Mouse (Mus musculus) cerebellum, postnatal 25 days (tissue): ENCODE results near the gene Smc4.
"Not testable (repeated sequence)": the region's sequence is repeated elsewhere in the genome, so short reads cannot be mapped to it uniquely, and the experiment has no call there.

Source experiments
- DNase-seq, 2 experiments: peaks; one replicate each; pipeline ENCODE4 v3.0.0; 2021; ENCODE audit warnings: mixed read lengths in 2 of 2

Smc4 gene

DNA sequence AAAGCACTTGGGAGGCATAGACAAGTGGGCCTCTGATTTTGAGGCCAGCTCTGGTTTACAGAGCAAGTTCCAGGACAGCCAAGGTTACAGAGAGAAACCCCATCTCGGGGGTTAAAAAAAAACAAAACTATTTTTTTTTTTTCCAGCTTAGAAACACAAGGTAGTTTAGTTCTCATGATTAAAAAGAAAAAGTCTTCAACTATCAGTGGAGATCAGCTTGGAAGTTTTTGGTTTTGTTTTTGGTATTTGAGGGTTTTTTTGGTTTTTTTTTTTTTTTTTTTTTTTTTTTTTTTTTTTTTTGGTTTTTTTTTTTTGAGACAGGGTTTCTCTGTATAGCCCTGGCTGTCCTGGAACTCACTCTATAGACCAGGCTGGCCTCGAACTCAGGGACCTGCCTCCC, 14.1 kb downstream of the Smc4 start:
- not testable (repeated sequence) for DNase-seq

DNA sequence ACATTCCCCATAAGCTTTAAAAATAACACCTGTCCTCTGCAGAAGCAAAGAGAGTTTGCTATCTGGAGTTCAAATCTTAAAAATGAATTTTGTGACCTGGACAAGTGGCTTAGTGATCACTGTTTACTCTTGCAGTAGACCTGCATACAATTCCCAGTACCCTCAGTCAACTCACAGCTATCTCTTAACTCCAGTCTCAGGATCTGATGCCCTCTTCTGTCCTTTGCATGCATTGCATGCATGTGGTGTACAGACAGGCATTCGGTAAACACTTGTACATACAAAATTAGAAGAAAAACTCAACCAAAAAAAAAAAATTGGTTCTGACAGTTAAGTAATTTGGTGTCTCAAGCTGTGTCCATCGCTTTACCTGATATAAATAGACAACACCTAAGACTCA, 15.7 kb downstream of the Smc4 start:
- DNase-seq: no peak

DNA sequence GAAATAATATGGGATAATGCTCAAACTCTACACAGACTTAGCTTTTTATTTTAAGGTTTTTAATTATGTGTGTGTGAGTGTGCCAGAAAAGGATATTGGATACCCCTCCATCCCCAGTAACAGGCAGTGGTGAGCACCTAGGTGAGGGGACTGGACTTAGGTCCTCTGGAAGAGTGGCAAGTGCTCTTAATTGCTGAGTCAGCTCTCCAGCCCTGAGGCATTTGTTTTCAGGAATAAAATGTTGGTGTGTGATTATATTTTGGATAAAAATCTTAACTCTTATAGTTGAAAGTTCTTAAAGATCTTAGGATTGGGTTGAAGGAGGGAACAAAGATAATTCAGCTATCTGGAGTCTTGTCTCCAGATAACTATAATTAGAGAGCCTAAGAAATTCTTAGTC, 16.2 kb downstream of the Smc4 start:
- DNase-seq: no peak

DNA sequence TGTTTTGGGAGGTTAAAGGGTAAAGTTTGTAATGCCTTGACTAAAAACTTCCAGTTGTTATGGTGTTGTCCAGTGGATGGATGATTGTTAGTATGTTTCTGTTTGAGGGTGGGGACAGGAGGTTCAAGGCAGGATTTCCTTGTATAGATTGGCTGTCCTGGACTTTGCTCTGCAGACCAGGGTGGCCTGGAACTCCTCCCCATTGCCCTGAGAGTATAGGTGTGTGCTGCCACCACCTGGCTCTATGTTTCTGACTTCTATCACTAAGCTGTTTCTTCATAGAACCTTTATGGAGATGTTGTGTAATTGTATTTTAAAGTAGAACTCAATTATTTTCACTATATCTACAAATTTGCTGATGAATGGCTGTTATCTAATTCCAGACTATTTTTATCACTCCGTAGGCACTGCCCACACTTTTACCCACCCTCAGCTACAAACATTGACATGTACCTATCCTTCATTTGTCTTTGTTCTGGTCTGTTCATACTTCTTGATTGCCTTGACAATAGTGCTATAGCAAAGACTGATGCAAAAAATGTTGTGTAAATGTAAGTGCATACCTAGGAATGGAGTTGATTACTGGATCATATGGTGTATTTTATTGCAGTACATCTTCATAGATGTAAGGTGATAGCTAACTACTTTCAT, 21.7 kb downstream of the Smc4 start:
- no peak for DNase-seq

DNA sequence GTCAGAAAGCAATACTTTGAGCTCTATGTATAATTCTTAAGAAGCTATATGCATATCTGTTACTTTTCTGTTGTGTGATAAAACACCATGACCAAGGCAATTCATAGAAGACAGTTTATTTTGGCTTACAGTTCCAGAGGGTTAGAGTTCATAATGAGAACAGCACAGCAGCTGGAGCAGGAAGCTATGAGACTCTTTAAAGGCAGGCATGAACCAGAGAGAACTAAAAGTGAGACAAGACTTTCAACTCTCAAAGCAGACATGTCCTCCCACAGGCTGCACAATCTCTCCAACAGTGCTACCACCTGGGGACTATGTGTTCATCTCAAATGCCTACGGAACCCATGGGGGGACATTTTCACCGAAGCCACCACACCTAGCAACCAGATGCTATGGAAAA, 35.6 kb downstream of the Smc4 start:
- DNase-seq: no peak

DNA sequence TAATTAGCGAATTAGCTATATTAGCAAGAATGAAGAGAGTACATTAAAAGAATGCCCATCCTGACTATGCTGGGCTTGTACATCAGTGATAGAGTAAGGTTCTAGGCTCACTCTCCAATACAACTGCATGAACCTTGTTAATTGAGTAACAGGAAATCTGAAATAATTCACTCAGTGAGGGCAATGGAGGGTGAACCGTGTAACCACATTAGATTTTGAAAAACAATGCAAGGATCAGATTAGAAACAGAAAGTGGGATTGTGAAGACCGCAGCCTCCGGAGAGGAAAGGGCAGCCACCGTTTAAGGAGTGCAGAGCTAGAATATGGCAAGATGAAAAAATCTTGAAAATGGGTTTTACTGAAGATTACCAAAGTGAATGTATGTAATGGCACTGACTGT, 36.8 kb downstream of the Smc4 start:
- no peak for DNase-seq

DNA sequence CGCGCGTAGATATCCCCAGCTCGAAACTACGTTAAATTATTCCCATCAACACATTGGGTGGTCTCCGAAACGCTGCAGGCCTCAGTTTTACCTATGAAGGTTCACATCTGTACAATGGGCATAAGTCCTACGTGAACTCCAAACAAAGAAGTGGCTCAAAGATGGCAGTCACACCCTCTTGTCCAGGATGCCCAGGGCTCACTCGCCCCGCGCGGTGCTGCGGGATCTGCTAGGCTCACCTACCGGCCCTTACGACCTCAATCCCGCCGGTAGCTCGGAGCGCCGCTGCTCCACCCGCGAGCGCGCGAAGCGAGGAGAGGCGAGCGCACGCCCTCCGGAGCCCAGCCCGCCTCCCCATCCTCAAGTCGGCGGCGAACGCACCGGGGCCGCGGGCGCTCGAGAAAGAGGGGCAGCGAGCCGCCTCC, 39.6 kb downstream of the Smc4 start:
- no peak for DNase-seq

DNA sequence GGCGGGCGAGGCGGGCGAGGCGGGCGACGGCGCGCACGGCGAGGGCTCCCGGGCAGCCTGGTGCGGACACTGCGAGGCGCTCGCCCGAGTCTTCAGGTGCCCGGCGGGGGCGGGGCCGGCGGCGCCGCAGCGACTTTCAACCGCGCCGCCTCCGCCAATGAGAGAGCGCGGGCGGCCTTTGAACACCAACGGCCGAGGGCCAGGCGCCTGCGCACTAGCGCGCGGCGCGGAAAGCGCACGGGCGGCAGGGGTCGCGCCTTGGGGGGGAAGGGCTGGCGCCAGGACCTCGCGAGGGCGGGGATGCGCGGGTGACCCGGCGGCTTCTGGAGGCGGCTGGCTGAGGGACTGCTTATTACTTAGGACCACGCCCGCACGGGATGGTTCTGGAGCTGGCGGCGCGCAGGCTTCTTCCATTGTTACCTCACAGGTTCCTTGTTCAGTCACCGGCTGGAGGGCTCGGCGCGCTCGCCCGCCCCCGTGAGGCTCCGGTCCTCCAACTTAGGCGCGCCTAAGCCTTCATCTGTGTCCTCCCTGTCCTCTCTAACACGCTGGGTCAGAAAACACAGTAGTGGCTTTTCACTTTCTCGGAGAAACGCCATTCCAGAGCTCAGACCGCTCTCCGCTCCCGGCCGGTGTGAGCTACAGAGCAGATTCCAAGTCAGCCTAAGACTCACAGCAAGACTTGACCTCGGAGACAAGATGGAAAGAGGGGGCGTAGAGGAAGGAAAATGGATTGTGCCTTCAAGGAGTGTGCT, 40.3 kb downstream of the Smc4 start, which contains the start of gene Trim59:
Gene Trim59, minus strand, starts transcription at position 111 of the 755 bp plus-strand sequence.
- peak; percentile 94 to 96 for DNase-seq

DNA sequence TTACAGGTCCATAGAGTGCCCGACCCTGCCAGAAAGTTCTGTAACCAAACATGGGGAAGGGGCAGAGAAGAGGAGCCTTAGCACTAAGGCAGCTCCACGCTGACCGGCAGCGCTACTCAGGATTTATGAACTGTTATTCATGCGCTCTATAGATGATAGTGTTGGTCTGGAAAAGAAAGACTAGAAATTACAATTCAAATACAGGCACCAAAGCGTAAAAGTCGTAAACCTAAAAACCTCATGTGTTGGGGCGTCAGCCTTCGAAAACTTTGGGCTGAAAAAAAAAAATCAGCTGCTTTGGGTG, 40.8 kb downstream of the Smc4 start:
- DNase-seq: no peak

DNA sequence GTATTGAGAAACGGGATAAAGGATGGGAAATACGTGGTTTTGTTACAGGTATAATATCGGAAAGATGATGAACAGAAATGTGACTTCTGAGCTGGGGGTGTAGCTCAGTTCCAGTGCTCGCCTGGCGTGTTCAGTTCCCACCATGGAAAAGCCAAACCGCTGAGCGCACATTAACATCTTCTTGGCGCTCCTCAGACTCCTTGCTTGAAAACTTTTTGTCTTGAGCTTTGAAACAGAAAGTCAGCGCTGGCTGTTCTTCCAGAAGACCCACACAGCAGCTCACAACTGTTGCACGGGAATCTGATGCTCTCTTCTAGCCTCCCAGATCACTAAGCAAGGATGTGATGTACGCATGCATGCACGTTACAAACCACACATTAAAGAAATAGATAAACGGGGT, 41.2 kb downstream of the Smc4 start:
- no peak for DNase-seq

DNA sequence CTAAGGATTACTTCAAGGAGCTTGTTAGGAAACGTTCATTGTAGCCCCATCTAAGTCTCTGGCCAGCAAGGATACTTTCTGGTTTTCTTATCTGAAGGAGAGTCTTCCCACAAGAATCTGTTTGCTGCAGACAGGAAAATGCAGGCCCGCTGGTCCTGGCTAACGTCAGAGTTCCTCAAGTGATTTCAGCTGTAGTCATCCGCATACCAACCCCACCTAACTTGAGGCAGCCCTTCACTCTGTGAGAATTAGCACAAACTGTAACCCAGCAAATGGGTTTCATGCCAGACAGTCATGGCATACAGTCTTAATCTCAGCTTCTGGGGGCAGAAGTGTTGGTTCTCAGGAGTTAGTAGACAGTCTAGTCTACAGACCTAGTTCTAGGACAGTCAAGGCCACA, 42.0 kb downstream of the Smc4 start:
- no peak for DNase-seq

DNA sequence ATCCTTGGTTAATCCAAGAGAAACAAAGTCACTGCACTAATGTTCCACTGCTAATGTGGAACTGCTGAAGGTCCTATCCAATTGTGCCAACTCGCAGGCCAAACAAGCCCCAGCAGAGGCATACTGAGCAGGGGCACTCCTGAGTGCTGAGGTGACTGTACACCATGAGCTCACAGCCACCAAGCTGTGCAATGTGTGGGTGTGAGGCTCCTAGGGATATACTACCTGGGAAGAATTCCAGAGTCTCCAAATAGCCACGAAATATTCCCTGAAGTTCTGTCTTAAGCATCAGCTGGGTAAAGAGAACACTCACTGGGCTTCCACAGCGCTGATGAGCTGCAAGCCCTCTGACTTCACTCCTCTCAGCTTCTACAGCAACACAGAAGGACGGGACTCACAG, 43.1 kb downstream of the Smc4 start:
- no peak for DNase-seq

DNA sequence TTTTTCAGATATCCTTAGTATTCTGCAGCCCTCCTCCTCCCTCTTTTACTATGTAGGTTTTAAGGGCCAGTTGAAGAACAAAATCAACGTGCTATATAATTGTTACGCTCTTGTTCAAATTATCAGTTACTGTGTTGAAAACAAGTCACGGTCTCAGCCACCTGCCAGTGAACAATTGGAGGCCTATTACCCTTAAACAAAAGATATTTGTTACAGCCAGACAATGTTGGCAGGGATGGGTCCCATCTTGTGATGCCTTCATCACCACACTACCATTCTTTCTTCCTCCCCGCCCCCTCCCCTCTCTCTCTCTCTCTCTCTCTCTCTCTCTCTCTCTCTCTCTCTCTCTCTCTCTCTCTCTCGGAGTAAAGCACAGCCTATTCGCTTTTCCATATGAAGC, 44.5 kb downstream of the Smc4 start:
- no peak for DNase-seq

DNA sequence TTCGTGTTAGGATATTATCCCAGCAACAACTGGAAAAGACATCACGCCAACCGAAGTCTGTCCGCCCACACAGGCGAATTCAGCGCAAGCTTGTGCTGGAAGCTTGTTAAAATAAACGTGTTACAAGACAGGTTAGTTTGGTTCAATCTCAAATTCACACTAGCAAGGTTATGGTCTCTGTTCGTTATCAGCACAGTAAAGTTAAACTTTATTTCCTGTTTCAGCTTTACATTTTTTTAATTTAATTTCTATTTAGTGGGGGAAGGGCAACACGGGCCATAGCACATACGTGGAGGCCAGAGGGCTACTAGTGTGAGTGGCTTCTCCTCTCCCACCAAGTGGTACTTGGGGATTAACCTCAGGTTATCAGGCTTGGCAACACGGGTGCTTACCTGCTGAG, 47.4 kb downstream of the Smc4 start:
- no peak for DNase-seq

DNA sequence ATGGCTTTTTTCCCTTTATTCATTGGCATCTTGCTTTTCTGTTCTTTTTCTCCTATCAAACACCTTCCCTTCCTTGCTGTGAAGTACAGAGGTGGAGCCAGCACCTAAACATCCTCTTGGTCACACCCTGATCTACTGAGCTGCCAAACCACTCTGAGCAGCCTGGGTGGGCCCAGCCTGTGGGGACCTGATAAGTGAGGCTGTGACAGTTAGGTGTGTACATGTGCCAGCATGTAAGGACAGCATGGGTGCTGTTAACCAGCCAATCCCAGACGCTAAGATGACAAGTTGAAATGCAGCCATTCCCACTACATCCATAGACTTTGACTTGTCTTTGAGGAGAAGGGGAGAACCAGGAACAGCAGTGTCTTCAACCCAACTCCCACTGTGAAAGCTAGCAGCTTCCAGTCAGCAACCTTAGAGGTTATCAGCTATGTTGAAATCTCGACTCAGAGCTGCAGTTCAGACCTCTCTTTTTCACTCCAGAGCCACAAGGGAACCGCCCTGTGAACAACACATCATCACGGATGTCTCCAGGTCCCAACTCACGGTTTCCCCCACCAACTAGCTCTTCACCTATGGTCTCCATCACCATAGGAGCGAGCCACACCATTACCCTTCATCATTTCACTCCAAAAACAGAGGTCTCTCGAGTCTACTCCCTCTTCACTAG, 50.4 kb downstream of the Smc4 start:
- no peak for DNase-seq

DNA sequence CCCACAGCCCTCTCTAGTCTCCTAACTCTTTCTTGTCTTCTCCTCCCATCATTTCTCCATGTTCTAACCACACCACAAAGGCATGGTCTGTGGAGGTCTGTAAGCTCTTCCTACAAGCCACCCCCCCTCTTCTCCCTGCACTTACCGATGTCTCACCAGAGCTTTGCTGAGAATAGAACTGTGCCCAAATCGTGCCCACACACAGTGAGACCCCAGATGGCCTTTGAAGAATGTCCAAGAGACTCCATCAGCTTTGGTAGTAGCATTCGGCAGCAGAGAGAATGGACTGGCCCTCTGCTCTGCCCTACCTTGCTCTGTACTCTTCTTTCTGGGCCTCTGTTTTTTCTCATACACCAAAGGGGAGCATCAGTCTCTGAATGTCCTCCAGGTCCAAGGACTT, 51.3 kb downstream of the Smc4 start:
- no peak for DNase-seq

DNA sequence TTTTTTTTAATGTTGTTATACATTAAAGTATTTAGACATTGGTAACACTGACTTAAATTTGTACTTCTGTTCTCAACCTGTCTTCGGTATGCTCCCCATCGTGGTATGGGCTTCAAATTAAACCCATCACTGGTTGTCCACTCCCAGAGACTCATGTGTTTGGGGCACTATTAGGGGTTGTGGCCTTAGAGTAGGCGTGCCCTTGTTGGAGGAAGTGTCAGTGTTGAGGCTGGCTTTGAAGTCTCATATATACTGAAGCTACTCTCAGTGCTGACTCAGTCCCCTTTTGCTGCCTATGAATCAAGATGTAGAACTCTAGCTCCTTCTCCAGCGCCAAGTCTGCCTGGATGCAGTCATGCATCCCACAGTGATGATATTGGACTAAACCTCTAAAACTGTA, 56.1 kb downstream of the Smc4 start:
- no peak for DNase-seq

DNA sequence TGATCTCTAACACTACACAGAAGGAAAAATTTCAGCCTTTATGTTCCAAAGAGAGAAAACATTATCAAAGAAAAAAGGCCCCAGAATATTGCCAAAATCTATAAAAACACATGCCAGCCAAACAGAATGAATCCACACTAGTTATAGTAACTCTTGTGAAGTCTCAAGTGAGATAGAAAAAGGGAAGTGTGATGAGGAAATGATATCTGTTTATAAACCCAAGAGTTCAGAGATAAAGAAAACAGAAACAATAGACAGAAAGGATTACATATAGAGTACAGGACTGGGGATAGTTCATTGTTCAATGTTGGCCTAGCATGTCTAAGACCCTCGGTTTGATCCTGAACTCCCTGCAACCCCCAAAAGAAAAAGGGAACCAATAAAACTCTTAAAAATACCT, 58.2 kb downstream of the Smc4 start:
- DNase-seq: no peak

DNA sequence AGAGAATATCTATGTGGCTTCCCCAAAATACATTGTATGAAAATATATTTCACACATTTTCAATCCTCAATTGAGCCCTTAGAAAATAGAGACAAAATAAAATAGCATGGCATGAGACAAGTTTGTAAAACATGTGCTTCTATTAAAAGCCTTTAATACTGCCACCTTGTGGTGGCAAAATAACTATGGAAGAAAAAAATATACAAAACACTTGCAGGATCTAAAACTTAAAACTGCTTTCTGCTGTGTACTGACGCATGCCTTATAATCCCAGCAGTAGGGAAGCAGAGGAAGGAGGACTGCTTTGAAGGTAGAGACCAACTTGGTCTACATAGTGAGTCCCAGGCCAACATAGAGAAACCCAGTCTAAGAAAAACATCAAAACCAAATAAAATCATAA, 59.5 kb downstream of the Smc4 start:
- no peak for DNase-seq
